15 mouse cellular contexts compared by ENCODE assay signal in the genomic region with DNA sequence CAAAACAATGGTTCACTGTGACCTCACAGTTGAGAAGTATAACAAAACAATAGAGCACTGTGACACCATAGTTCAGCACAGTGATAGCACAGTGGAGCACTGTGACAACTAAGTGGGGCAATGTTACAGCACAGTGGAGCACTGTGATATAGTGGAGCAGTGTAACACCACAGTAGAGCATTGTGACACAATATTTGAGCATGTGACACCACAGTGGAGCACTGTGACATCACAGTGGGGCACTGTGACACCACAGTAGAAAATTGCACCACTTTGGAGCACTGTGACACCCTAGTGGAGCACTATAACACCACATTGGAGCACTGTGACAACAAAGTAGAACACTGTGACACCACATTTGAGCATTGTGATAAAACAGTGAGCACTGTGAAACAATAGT.
A peak's percentile ranks its signal among the peaks of the same experiment; 100 is the strongest.
DNase-seq lines count a peak whose midpoint lies in the region; ATAC-seq and TF ChIP-seq lines count a peak whose summit lies in the region.
"Had no signal": no experiment of that assay in that cellular context is flagged by ENCODE, and none has a peak within 500 bp of the region (broad histone marks: within the 10 kb centered on the region; RNA-seq: fewer than 3 reads in every experiment).

No protein-coding gene starts in this region.

- no peak for DNase-seq in forebrain, embryonic 10.5 days (ENCODE audit: extremely low spot score, low spot score)
- DNase-seq in liver, postnatal 0 days, result peak; percentile 7
- no peak for DNase-seq in liver
- no peak for DNase-seq in layer of hippocampus, postnatal 10 days (ENCODE audit: low spot score in 2 of 2)
- DNase-seq in adipocyte (ENCODE audit: low spot score), result no peak
- DNase-seq: adrenal gland, postnatal 10 days; cerebellum, postnatal 25 days; kidney, postnatal 10 days; retina, postnatal 1 day had no signal

- no peak for TF ChIP-seq CTCF in liver, postnatal 0 days (IDR thresholded peaks at IDR 0.05; ENCODE audit: low read depth)

- no peak overlapping the region for H3K27ac ChIP-seq in forebrain, embryonic 13.5 days
- no peak overlapping the region for H3K27ac ChIP-seq in forebrain, embryonic 10.5 days
- no peak overlapping the region for H3K27ac ChIP-seq in liver, postnatal 0 days (ENCODE audit: low read depth)
- H3K27ac ChIP-seq: heart, embryonic 15.5 days; lung, embryonic 15.5 days; midbrain, embryonic 12.5 days had no signal

- no peaks in the 10 kb centered on the region for H3K4me1 ChIP-seq in forebrain, embryonic 13.5 days
- no peaks in the 10 kb centered on the region for H3K4me1 ChIP-seq in forebrain, embryonic 10.5 days
- H3K4me1 ChIP-seq in liver, postnatal 0 days (ENCODE audit: insufficient read depth), result no peaks in the 10 kb centered on the region
- H3K4me1 ChIP-seq: heart, embryonic 15.5 days; lung, embryonic 15.5 days; midbrain, embryonic 12.5 days had no signal

- H3K27me3 ChIP-seq in forebrain, embryonic 13.5 days, result no peaks in the 10 kb centered on the region
- no peaks in the 10 kb centered on the region for H3K27me3 ChIP-seq in forebrain, embryonic 10.5 days (ENCODE audit: poor library complexity, severe bottlenecking)
- H3K27me3 ChIP-seq in liver, postnatal 0 days (ENCODE audit: insufficient read depth, low read length), result no peaks in the 10 kb centered on the region
- H3K27me3 ChIP-seq: heart, embryonic 15.5 days; lung, embryonic 15.5 days; midbrain, embryonic 12.5 days had no signal

- H3K9ac ChIP-seq in forebrain, embryonic 13.5 days, result no peak overlapping the region
- no peak overlapping the region for H3K9ac ChIP-seq in liver, postnatal 0 days (replicated peaks)
- H3K9ac ChIP-seq: heart, embryonic 15.5 days; lung, embryonic 15.5 days; midbrain, embryonic 12.5 days had no signal

- peaks cover 78% of the 10 kb centered on the region for H3K9me3 ChIP-seq in forebrain, embryonic 13.5 days (replicated peaks)
- H3K9me3 ChIP-seq in forebrain, embryonic 10.5 days, result peaks cover 86% of the 10 kb centered on the region
- H3K9me3 ChIP-seq in liver, postnatal 0 days (ENCODE audit: low read length), result peaks cover 11% of the 10 kb centered on the region; the same call in 1 of the 2 replicates

- H3K36me3 ChIP-seq in forebrain, embryonic 13.5 days (ENCODE audit: poor library complexity, severe bottlenecking), result no peaks in the 10 kb centered on the region
- no peaks in the 10 kb centered on the region for H3K36me3 ChIP-seq in forebrain, embryonic 10.5 days (replicated peaks)
- no peaks in the 10 kb centered on the region for H3K36me3 ChIP-seq in liver, postnatal 0 days (replicated peaks; ENCODE audit: insufficient read depth, low read length)
- H3K36me3 ChIP-seq: heart, embryonic 15.5 days; lung, embryonic 15.5 days; midbrain, embryonic 12.5 days had no signal

- 0 out of 2 replicates have a peak, but pooled peaks have one; percentile 36 for ATAC-seq in forebrain, embryonic 13.5 days
- ATAC-seq in liver, postnatal 0 days, result no peak
- peak; percentile 72 for ATAC-seq in erythroid progenitor cell, adult 5-6 weeks (replicated peaks; ENCODE audit: low FRiP score, poor library complexity, severe bottlenecking)
- ATAC-seq in monocyte, adult 5-6 weeks (replicated peaks; ENCODE audit: insufficient number of reproducible peaks, low FRiP score, low TSS enrichment, poor library complexity, severe bottlenecking), result peak; percentile 61

- no peak for TF ChIP-seq EP300 in liver, postnatal 0 days (IDR thresholded peaks at IDR 0.05; ENCODE audit: low read depth)

- no peak overlapping the region for H3K4me2 ChIP-seq in forebrain, embryonic 13.5 days
- H3K4me2 ChIP-seq in liver, postnatal 0 days (ENCODE audit: low read depth, low read length), result no peak overlapping the region
- H3K4me2 ChIP-seq: heart, embryonic 15.5 days; lung, embryonic 15.5 days; midbrain, embryonic 12.5 days had no signal

- no peak overlapping the region for H3K4me3 ChIP-seq in forebrain, embryonic 13.5 days
- no peak overlapping the region for H3K4me3 ChIP-seq in forebrain, embryonic 10.5 days
- no peak overlapping the region for H3K4me3 ChIP-seq in liver, postnatal 0 days (ENCODE audit: low read depth, low read length)
- H3K4me3 ChIP-seq: heart, embryonic 15.5 days; lung, embryonic 15.5 days; midbrain, embryonic 12.5 days had no signal
